Mouse (Mus musculus) midbrain, embryonic 11.5 days (tissue): ENCODE measurements around the gene Tub. TPM values are rescaled to one million over a fixed set of nuclear protein-coding genes. Genes with fewer than 3 reads are reported as not detected.
A peak's percentile ranks its signal among the peaks of the same experiment; 100 is the strongest.

ENCODE experiments used
- ATAC-seq: fragments of 200-750 bp; cut with Nextera tagmentation; 2 replicates; pipeline ENCODE4 v1.8.0; 2017; ENCODE audit warnings: moderate TSS enrichment, moderate library complexity; ENCODE audit not compliant: low FRiP score
- DNase-seq: peaks from one replicate; pipeline ENCODE4 v3.0.0; 2015; ENCODE audit warnings: low spot score; ENCODE audit errors: missing footprints
- H3K27ac ChIP-seq: fragments of 300-500 bp; sonication (generic); 2 replicates; pipeline ENCODE4 v1.5.1; 2014; ENCODE audit warnings: low read depth, low read length
- H3K27me3 ChIP-seq: fragments of 300-500 bp; sonication (generic); 2 replicates; pipeline ENCODE4 v1.6.1; 2014; ENCODE audit warnings: mild to moderate bottlenecking, low read length, moderate library complexity, mixed read lengths; ENCODE audit not compliant: control insufficient read depth, insufficient read depth
- H3K36me3 ChIP-seq: fragments of 300-500 bp; sonication (generic); 2 replicates; pipeline ENCODE4 v1.6.1; 2014; ENCODE audit warnings: mild to moderate bottlenecking, low read length, moderate library complexity, mixed read lengths; ENCODE audit not compliant: control insufficient read depth, insufficient read depth
- H3K4me1 ChIP-seq: fragments of 300-500 bp; sonication (generic); 2 replicates; pipeline ENCODE4 v1.6.1; 2014; ENCODE audit warnings: low read length; ENCODE audit not compliant: control insufficient read depth, insufficient read depth
- H3K4me2 ChIP-seq: fragments of 300-500 bp; sonication (generic); 2 replicates; pipeline ENCODE4 v1.6.1; 2014; ENCODE audit warnings: mild to moderate bottlenecking, moderate library complexity
- H3K4me3 ChIP-seq: fragments of 300-500 bp; sonication (generic); 2 replicates; pipeline ENCODE4 v1.5.1; 2014; ENCODE audit warnings: low read depth, low read length
- H3K9ac ChIP-seq: fragments of 300-500 bp; sonication (generic); 2 replicates; pipeline ENCODE4 v1.6.1; 2014; ENCODE audit warnings: low read length
- H3K9me3 ChIP-seq: fragments of 300-500 bp; sonication (generic); 2 replicates; pipeline ENCODE4 v1.6.1; 2016; ENCODE audit warnings: low read length; ENCODE audit not compliant: control insufficient read depth
- WGBS: fragments of 180-500 bp; shearing (Covaris S2); extraction: QIAGEN DNeasy Blood & Tissue Kit; methylation state at CpG from one replicate; pipeline ENCODE4 v1.1.7; 2014; 5-methylcytosine and 5-hydroxymethylcytosine counted together
- polyA plus RNA-seq: library from polyadenylated mRNA; unstranded; fragments of >200 nt; fragmentation: Nextera tagmentation; extraction: Ambion mirVana; gene quantifications from 2 replicates; pipeline ENCODE4 v1.2.1, GENCODE M21; 2014

Tub gene
- polyA plus RNA-seq, 1 experiment from 2014 or later, result 10.5 TPM

- H3K27ac ChIP-seq, result no peak overlapping the region
- 34% methylated on average over 2 of the region's 2 CpGs for WGBS
- ATAC-seq, result 0 out of 2 replicates have a peak, but pooled peaks have one; percentile 13
Measured at GRCm38 (mm10) chr7:108965968-108966367, 15.8 kb downstream of the Tub start.

GRCm38 (mm10) chr7:108966742-108967362 lies 16.7 kb downstream of the Tub start:
- 39% methylated on average over 7 of the region's 7 CpGs for whole genome bisulfite sequencing
- ATAC-seq (peak; percentile 75), DNase-seq (peak; percentile 91)
- Histone ChIP-seq H3K36me3 (no peaks in the 10 kb centered on the region), H3K9ac (no peak overlapping the region), H3K27ac (no peak overlapping the region), H3K4me2 (no peak overlapping the region), H3K4me3 (no peak overlapping the region), H3K4me1 (peaks cover 1% of the 10 kb centered on the region), H3K27me3 (peaks cover 35% of the 10 kb centered on the region), H3K9me3 (no peaks in the 10 kb centered on the region)

More at GRCm38 (mm10) chr7:108965968-108966367, 15.8 kb downstream of the Tub start:
- Histone ChIP-seq H3K36me3 (no peaks in the 10 kb centered on the region), H3K9ac (no peak overlapping the region), H3K4me1 (no peaks in the 10 kb centered on the region), H3K27me3 (peaks cover 31% of the 10 kb centered on the region), H3K4me3 (no peak overlapping the region), H3K4me2 (no peak overlapping the region), H3K9me3 (no peaks in the 10 kb centered on the region)
- DNase-seq, result no peak

GRCm38 (mm10) chr7:108968201-108968600 lies 18.1 kb downstream of the Tub start:
- Histone ChIP-seq H3K9ac (no peak overlapping the region), H3K4me2 (no peak overlapping the region), H3K36me3 (no peaks in the 10 kb centered on the region), H3K27ac (no peak overlapping the region), H3K9me3 (no peaks in the 10 kb centered on the region), H3K4me3 (no peak overlapping the region), H3K4me1 (peaks cover 12% of the 10 kb centered on the region), H3K27me3 (peaks cover 35% of the 10 kb centered on the region)
- ATAC-seq, result no peak
- 64% methylated on average over 6 of the region's 6 CpGs for WGBS
- DNase-seq, result peak; percentile 69

GRCm38 (mm10) chr7:108972273-108972672 lies 22.1 kb downstream of the Tub start:
- H3K4me1 ChIP-seq, result peaks cover 12% of the 10 kb centered on the region
- H3K4me2 ChIP-seq, result peak overlapping the region; percentile 12; the same call in 1 of the 2 replicates
- 0 out of 2 replicates have a peak overlapping the region, but pooled peaks have one; percentile 9 for H3K27ac ChIP-seq
- H3K36me3 ChIP-seq, result no peaks in the 10 kb centered on the region
- peaks cover 51% of the 10 kb centered on the region for H3K27me3 ChIP-seq
- DNase-seq, result peak; percentile 95
- no peaks in the 10 kb centered on the region for H3K9me3 ChIP-seq
- peak; percentile 91 for ATAC-seq
- H3K4me3 ChIP-seq, result no peak overlapping the region
- 28% methylated on average over 6 of the region's 6 CpGs for WGBS
- no peak overlapping the region for H3K9ac ChIP-seq

GRCm38 (mm10) chr7:108985934-108986708 lies 36.0 kb downstream of the Tub start:
- no peak for DNase-seq
- ATAC-seq, result no peak
- WGBS, result 90% methylated on average over 2 of the region's 3 CpGs

GRCm38 (mm10) chr7:108991207-108991606 lies 41.1 kb downstream of the Tub start:
- no peaks in the 10 kb centered on the region for H3K4me1 ChIP-seq
- no peak overlapping the region for H3K4me3 ChIP-seq
- 90% methylated on average over 9 of the region's 9 CpGs for WGBS
- no peaks in the 10 kb centered on the region for H3K9me3 ChIP-seq
- no peak overlapping the region for H3K4me2 ChIP-seq
- no peak overlapping the region for H3K9ac ChIP-seq
- no peaks in the 10 kb centered on the region for H3K36me3 ChIP-seq
- DNase-seq, result peak; percentile 31
- H3K27me3 ChIP-seq, result no peaks in the 10 kb centered on the region; the same call in 1 of the 2 replicates
- no peak for ATAC-seq
- H3K27ac ChIP-seq, result no peak overlapping the region

More at GRCm38 (mm10) chr7:108985934-108986708, 36.0 kb downstream of the Tub start:
- H3K4me1 ChIP-seq, result no peaks in the 10 kb centered on the region
- no peaks in the 10 kb centered on the region for H3K9me3 ChIP-seq
- H3K36me3 ChIP-seq, result no peaks in the 10 kb centered on the region
- H3K9ac ChIP-seq, result no peak overlapping the region
- no peaks in the 10 kb centered on the region for H3K27me3 ChIP-seq
- H3K4me2 ChIP-seq, result no peak overlapping the region
- H3K4me3 ChIP-seq, result no peak overlapping the region
- H3K27ac ChIP-seq, result no peak overlapping the region

GRCm38 (mm10) chr7:108993230-108993629 lies 43.1 kb downstream of the Tub start:
- Histone ChIP-seq H3K27ac (no peak overlapping the region), H3K9me3 (no peaks in the 10 kb centered on the region), H3K36me3 (no peaks in the 10 kb centered on the region), H3K4me3 (no peak overlapping the region), H3K27me3 (no peaks in the 10 kb centered on the region; the same call in 1 of the 2 replicates), H3K4me1 (no peaks in the 10 kb centered on the region), H3K4me2 (no peak overlapping the region), H3K9ac (no peak overlapping the region)
- WGBS, result 86% methylated on average over 7 of the region's 7 CpGs
- ATAC-seq, result no peak
- peak; percentile 77 for DNase-seq

- Histone ChIP-seq H3K27ac (no peak overlapping the region), H3K9me3 (no peaks in the 10 kb centered on the region), H3K4me2 (no peak overlapping the region), H3K4me3 (no peak overlapping the region), H3K4me1 (no peaks in the 10 kb centered on the region), H3K36me3 (no peaks in the 10 kb centered on the region), H3K27me3 (no peaks in the 10 kb centered on the region; the same call in 1 of the 2 replicates), H3K9ac (no peak overlapping the region)
- 90% methylated on average over 3 of the region's 3 CpGs for WGBS
- DNase-seq (no peak), ATAC-seq (no peak; the same call in 1 of the 2 replicates)
Measured at GRCm38 (mm10) chr7:108993881-108994291, 43.7 kb downstream of the Tub start.

- no peak overlapping the region for H3K9ac ChIP-seq
- H3K27me3 ChIP-seq, result no peaks in the 10 kb centered on the region; the same call in 1 of the 2 replicates
- WGBS, result 78% methylated on average over 6 of the region's 6 CpGs
- H3K4me1 ChIP-seq, result no peaks in the 10 kb centered on the region
- no peak overlapping the region for H3K4me3 ChIP-seq
- DNase-seq, result no peak
- no peak for ATAC-seq
- no peak overlapping the region for H3K27ac ChIP-seq
- no peaks in the 10 kb centered on the region for H3K9me3 ChIP-seq
- no peaks in the 10 kb centered on the region for H3K36me3 ChIP-seq
- no peak overlapping the region for H3K4me2 ChIP-seq
Measured at GRCm38 (mm10) chr7:108996156-108996555, 46.0 kb downstream of the Tub start.
